Mouse (Mus musculus): ENCODE measurements around the gene Smap2. TPM values are rescaled to one million over a fixed set of nuclear protein-coding genes. Genes with fewer than 3 reads are reported as not detected.
A peak's percentile ranks its signal among the peaks of the same experiment; 100 is the strongest.

Smap2 gene
- polyA plus RNA-seq, 1 experiment, result 24.9 TPM

GRCm38 (mm10) chr4:120955586-120955985, 61.5 kb downstream of the Smap2 start:
- Histone ChIP-seq H3K4me1 (ENCODE audit: control insufficient read depth, insufficient read depth, low read length) (peaks cover 2% of the 10 kb centered on the region; the same call in 1 of the 2 replicates), H3K4me3 (replicated peaks; ENCODE audit: extremely low read depth, low read depth, low read length) (no peak overlapping the region)
- 97% methylated on average over 1 of the region's 1 CpGs for WGBS
- no peak for DNase-seq
- TF ChIP-seq CTCF (IDR thresholded peaks at IDR 0.05; ENCODE audit: insufficient read depth, low read length) (no peak), POLR2A (IDR thresholded peaks at IDR 0.05; ENCODE audit: borderline replicate concordance, extremely low read depth, low read depth, low read length) (no peak)

GRCm38 (mm10) chr4:120953667-120954066, 63.4 kb downstream of the Smap2 start:
- 85% methylated on average over 1 of the region's 1 CpGs for WGBS
- Histone ChIP-seq H3K4me1 (ENCODE audit: control insufficient read depth, insufficient read depth, low read length) (peaks cover 2% of the 10 kb centered on the region; the same call in 1 of the 2 replicates), H3K4me3 (replicated peaks; ENCODE audit: extremely low read depth, low read depth, low read length) (no peak overlapping the region)
- no peak for DNase-seq
- TF ChIP-seq POLR2A (IDR thresholded peaks at IDR 0.05; ENCODE audit: borderline replicate concordance, extremely low read depth, low read depth, low read length) (no peak), CTCF (IDR thresholded peaks at IDR 0.05; ENCODE audit: insufficient read depth, low read length) (no peak)

DNA sequence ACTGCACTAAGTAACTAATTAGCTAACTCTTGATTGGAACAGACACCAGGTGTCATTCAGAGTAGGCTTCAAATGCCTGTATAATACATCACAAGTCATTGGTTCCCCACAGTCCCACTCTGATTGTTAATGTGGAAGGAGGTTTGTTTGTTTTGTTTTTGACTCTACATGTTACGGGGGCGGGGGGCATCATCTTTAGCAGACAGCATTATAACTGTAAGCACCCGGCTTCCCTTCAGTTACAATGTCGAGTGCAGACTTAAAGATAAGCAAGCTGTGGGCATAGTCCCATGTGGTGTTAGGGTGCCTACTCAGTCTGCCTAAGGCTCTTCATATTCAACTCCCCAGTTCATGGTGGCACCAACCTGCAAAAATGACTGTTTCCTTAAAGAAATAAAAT, 64.0 kb downstream of the Smap2 start:
- no peak for DNase-seq
- Histone ChIP-seq H3K4me1 (ENCODE audit: control insufficient read depth, insufficient read depth, low read length) (peaks cover 2% of the 10 kb centered on the region; the same call in 1 of the 2 replicates), H3K4me3 (replicated peaks; ENCODE audit: extremely low read depth, low read depth, low read length) (no peak overlapping the region)
- TF ChIP-seq POLR2A (IDR thresholded peaks at IDR 0.05; ENCODE audit: borderline replicate concordance, extremely low read depth, low read depth, low read length) (no peak), CTCF (IDR thresholded peaks at IDR 0.05; ENCODE audit: insufficient read depth, low read length) (no peak)
- 63% methylated on average over 4 of the region's 4 CpGs for WGBS

DNA sequence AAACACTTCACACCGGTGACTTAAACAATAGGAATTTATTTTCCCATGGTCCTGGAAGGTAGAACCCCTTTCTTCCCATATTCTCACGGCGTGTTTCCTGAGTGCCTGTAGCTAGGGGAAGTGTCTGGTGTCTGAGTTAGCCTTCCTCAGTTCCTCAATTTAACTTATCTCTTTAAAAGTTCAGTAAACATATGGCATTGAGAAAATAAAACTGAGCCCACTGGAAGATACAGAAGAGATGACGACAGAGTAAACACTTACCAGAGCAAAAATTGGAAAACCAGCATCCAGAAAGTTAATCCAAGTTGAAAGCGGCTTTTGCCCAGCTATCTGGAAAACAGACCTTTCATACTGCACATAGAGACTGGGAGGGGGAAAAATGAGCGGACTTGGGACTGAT, 64.9 kb downstream of the Smap2 start:
- peak overlapping the region; percentile 85 for H3K4me3 ChIP-seq (replicated peaks; ENCODE audit: extremely low read depth, low read depth, low read length)
- peak; percentile 17 for DNase-seq

DNA sequence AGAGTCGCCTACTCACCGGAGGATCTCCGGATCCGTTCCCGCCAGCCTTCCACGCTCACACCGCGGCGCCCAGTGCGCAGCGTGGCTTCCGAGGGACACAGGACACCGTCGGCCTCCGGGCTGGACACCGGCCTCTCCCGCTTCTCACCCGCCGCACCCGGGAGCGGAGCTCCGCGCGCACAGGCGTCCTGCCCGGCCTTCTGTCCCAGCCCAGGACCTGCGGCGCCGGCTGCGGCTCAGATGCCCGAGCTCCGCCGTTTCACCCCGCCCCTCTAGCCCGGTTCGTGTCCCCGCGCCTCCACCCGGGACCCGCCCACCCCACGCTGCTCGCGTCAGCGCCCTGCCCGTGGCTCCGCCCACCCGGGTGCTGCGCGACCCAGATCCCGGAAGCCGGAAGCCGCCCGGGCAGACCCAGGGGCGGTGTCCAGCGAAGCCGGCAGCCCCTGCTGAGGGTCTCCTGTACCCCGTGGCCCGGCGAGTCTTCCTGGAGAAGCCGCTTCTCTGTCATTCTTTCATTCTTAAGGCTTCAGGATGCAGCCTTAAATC, 65.5 kb downstream of the Smap2 start, which contains the start of gene Zfp69:
Gene Zfp69, minus strand, starts transcription at position 272 of the 546 bp plus-strand sequence.
- DNase-seq, result peak; percentile 85
- WGBS, result under 1% methylated on average over 60 of the region's 60 CpGs
- H3K4me1 ChIP-seq (ENCODE audit: control insufficient read depth, insufficient read depth, low read length), result peaks cover 2% of the 10 kb centered on the region; the same call in 1 of the 2 replicates
- peak; percentile 85 for TF ChIP-seq POLR2A (IDR thresholded peaks at IDR 0.05; ENCODE audit: borderline replicate concordance, extremely low read depth, low read depth, low read length)
- no peak for TF ChIP-seq CTCF (IDR thresholded peaks at IDR 0.05; ENCODE audit: insufficient read depth, low read length)
- peak within 1 kb of the TSS; percentile 87 for H3K4me3 ChIP-seq (replicated peaks; ENCODE audit: extremely low read depth, low read depth, low read length)

More for the DNA sequence above, 64.9 kb downstream of the Smap2 start:
- H3K4me1 ChIP-seq (ENCODE audit: control insufficient read depth, insufficient read depth, low read length), result peaks cover 2% of the 10 kb centered on the region; the same call in 1 of the 2 replicates
- TF ChIP-seq CTCF (IDR thresholded peaks at IDR 0.05; ENCODE audit: insufficient read depth, low read length), result no peak
- no peak for TF ChIP-seq POLR2A (IDR thresholded peaks at IDR 0.05; ENCODE audit: borderline replicate concordance, extremely low read depth, low read depth, low read length)
- WGBS, result 11% methylated on average over 6 of the region's 6 CpGs

- peaks cover 2% of the 10 kb centered on the region; the same call in 1 of the 2 replicates for H3K4me1 ChIP-seq (ENCODE audit: control insufficient read depth, insufficient read depth, low read length)
- DNase-seq, result no peak
- H3K4me3 ChIP-seq (replicated peaks; ENCODE audit: extremely low read depth, low read depth, low read length), result peak overlapping the region; percentile 87
- TF ChIP-seq POLR2A (IDR thresholded peaks at IDR 0.05; ENCODE audit: borderline replicate concordance, extremely low read depth, low read depth, low read length) (no peak), CTCF (IDR thresholded peaks at IDR 0.05; ENCODE audit: insufficient read depth, low read length) (no peak)
- 3% methylated on average over 20 of the region's 20 CpGs for WGBS
Measured at GRCm38 (mm10) chr4:120950763-120951427, 66.2 kb downstream of the Smap2 start.

GRCm38 (mm10) chr4:120948938-120949337, 68.1 kb downstream of the Smap2 start:
- Histone ChIP-seq H3K4me3 (replicated peaks; ENCODE audit: extremely low read depth, low read depth, low read length) (peak overlapping the region; percentile 14), H3K4me1 (ENCODE audit: control insufficient read depth, insufficient read depth, low read length) (peaks cover 2% of the 10 kb centered on the region; the same call in 1 of the 2 replicates)
- TF ChIP-seq POLR2A (IDR thresholded peaks at IDR 0.05; ENCODE audit: borderline replicate concordance, extremely low read depth, low read depth, low read length) (no peak), CTCF (IDR thresholded peaks at IDR 0.05; ENCODE audit: insufficient read depth, low read length) (no peak)
- DNase-seq, result no peak
- WGBS, result 48% methylated on average over 3 of the region's 3 CpGs

DNA sequence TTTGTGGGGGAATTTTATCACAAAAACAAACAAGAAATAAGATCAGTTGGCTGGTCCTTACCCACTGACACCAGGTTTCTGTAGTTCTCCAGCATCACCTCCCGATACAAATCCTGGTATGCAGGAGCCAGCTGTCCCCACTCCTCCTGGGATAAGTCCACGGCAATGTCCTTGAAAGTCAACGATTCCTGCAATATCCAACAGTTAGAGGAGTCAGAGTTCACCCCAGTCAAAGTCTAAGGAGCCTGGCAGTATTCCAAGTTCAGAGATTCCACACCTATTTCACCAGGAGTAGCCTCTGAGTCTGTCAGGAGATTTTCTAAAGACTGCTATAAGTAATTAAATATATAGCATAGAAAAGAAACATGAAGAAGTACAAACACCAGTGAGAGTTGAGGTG, 82.0 kb downstream of the Smap2 start:
- no peak overlapping the region for H3K4me3 ChIP-seq (replicated peaks; ENCODE audit: extremely low read depth, low read depth, low read length)
- no peak for DNase-seq
- TF ChIP-seq POLR2A (IDR thresholded peaks at IDR 0.05; ENCODE audit: borderline replicate concordance, extremely low read depth, low read depth, low read length) (no peak), CTCF (IDR thresholded peaks at IDR 0.05; ENCODE audit: insufficient read depth, low read length) (no peak)
- 74% methylated on average over 3 of the region's 3 CpGs for WGBS
- H3K4me1 ChIP-seq (ENCODE audit: control insufficient read depth, insufficient read depth, low read length), result no peaks in the 10 kb centered on the region

DNA sequence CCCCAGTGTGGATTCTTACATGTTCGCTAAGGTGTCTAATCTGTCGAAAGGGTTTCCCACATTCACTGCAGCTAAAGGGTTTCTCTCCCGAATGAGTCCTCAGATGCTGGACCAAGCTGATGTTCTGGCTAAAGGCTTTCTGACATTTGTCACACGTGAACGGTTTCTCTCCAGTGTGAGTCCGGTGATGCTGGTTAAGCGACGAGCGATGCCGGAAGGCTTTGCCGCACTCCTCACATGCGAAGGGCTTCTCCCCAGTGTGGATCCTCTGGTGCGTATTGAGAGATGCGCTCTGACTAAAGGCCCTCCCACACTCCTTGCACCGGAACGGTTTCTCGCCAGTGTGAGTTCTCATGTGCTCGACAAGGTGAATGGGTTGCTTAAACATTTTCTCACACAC, 86.3 kb downstream of the Smap2 start:
- TF ChIP-seq POLR2A (IDR thresholded peaks at IDR 0.05; ENCODE audit: borderline replicate concordance, extremely low read depth, low read depth, low read length) (no peak), CTCF (IDR thresholded peaks at IDR 0.05; ENCODE audit: insufficient read depth, low read length) (no peak)
- no peaks in the 10 kb centered on the region for H3K4me1 ChIP-seq (ENCODE audit: control insufficient read depth, insufficient read depth, low read length)
- H3K4me3 ChIP-seq (replicated peaks; ENCODE audit: extremely low read depth, low read depth, low read length), result no peak overlapping the region
- 96% methylated on average over 18 of the region's 18 CpGs for WGBS
- no peak for DNase-seq

GRCm38 (mm10) chr4:120928686-120929085, 88.4 kb downstream of the Smap2 start:
- DNase-seq, result no peak
- Histone ChIP-seq H3K4me3 (replicated peaks; ENCODE audit: extremely low read depth, low read depth, low read length) (no peak overlapping the region), H3K4me1 (ENCODE audit: control insufficient read depth, insufficient read depth, low read length) (peaks cover 3% of the 10 kb centered on the region; the same call in 1 of the 2 replicates)
- 0 out of 2 replicates have a peak, but pooled peaks have one; percentile 1 for TF ChIP-seq CTCF (IDR thresholded peaks at IDR 0.05; ENCODE audit: insufficient read depth, low read length)
- TF ChIP-seq POLR2A (IDR thresholded peaks at IDR 0.05; ENCODE audit: borderline replicate concordance, extremely low read depth, low read depth, low read length), result no peak
- 76% methylated on average over 3 of the region's 3 CpGs for WGBS
